Mouse (Mus musculus) hindbrain, embryonic 14.5 days (tissue): ENCODE data around the gene Optc. TPM values are rescaled to one million over a fixed set of nuclear protein-coding genes. Genes with fewer than 3 reads are reported as not detected.

Experiments used
- ATAC-seq: fragments of 200-750 bp; cut with Nextera tagmentation; 2 replicates; pipeline ENCODE4 v1.8.0; 2017; ENCODE audit warnings: moderate number of reproducible peaks, mild to moderate bottlenecking, moderate TSS enrichment, moderate library complexity; ENCODE audit not compliant: low FRiP score
- DNase-seq: peaks from one replicate; pipeline ENCODE4 v3.0.0-alpha.2; 2015; ENCODE audit warnings: low spot score
- H3K27ac ChIP-seq: fragments of 300-500 bp; sonication (generic); 2 replicates; pipeline ENCODE4 v1.5.1; 2014; ENCODE audit warnings: mild to moderate bottlenecking, moderate library complexity
- H3K27me3 ChIP-seq: fragments of 300-500 bp; sonication (generic); 2 replicates; pipeline ENCODE4 v1.6.1; 2014; ENCODE audit warnings: mild to moderate bottlenecking, low read length, mixed read lengths; ENCODE audit not compliant: control insufficient read depth, insufficient read depth
- H3K36me3 ChIP-seq: fragments of 300-500 bp; sonication (generic); replicated peaks from 2 replicates; pipeline ENCODE4 v1.6.1; 2014; ENCODE audit not compliant: control insufficient read depth, insufficient read depth
- H3K4me1 ChIP-seq: fragments of 300-500 bp; sonication (generic); replicated peaks from 2 replicates; pipeline ENCODE4 v1.6.1; 2014; ENCODE audit warnings: antibody characterized with exemption, low read length, mixed read lengths; ENCODE audit not compliant: control insufficient read depth, insufficient read depth
- H3K4me2 ChIP-seq: fragments of 300-500 bp; sonication (generic); replicated peaks from 2 replicates; pipeline ENCODE4 v1.6.1; 2014; ENCODE audit warnings: mild to moderate bottlenecking, moderate library complexity
- H3K4me3 ChIP-seq: fragments of 300-500 bp; sonication (generic); replicated peaks from 2 replicates; pipeline ENCODE4 v1.5.1; 2014; ENCODE audit warnings: mild to moderate bottlenecking, low read length
- H3K9ac ChIP-seq: fragments of 300-500 bp; sonication (generic); 2 replicates; pipeline ENCODE4 v1.6.1; 2014
- H3K9me3 ChIP-seq: fragments of 300-500 bp; sonication (generic); 2 replicates; pipeline ENCODE4 v1.6.1; 2016; ENCODE audit warnings: low read length; ENCODE audit not compliant: control insufficient read depth
- WGBS: fragments of 180-500 bp; shearing (Covaris S2); extraction: QIAGEN DNeasy Blood & Tissue Kit; methylation state at CpG from one replicate; pipeline ENCODE4 v1.1.7; 2014; 5-methylcytosine and 5-hydroxymethylcytosine counted together
- polyA plus RNA-seq: library from polyadenylated mRNA; unstranded; fragments of >200 nt; fragmentation: Nextera tagmentation; extraction: Ambion mirVana; gene quantifications from 2 replicates; pipeline ENCODE4 v1.2.1, GENCODE M21; 2014

The Optc gene
- polyA plus RNA-seq, 1 experiment from 2014 or later = 3.2 TPM

DNA sequence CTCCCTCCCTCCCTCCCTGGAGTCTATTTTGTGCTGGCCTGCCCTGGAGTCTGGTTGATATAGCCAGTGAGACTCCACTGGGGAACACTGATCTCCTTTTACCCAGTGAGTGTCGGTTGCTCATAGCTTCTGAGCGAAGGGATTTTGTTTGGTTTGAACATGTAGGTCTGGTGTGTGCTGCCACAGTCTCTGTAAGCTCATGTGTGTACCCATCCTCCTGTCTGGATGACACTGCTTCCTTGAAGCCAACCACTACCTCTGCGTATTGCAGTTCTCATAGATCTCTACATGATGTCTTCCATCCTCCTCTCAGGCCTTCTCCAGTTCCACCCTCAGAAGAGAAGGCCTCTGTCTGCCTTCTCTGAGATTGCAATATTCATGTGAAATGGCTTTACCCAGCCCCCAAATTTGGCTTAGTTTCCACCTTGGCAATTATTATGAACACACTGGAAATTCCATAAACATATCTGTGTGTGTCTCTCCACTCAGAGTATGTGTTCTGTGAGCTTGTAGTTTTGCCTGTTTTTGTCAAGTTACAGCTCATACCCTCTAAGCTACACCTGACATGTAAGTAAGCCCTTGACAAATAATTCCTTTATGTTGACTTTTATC is 32.8 kb upstream of the Optc start:
- no peak overlapping the region for H3K27ac ChIP-seq
- no peaks in the 10 kb centered on the region for H3K36me3 ChIP-seq
- H3K9me3 ChIP-seq = no peaks in the 10 kb centered on the region
- H3K4me3 ChIP-seq = no peak overlapping the region
- no peaks in the 10 kb centered on the region for H3K4me1 ChIP-seq
- DNase-seq (no peak), ATAC-seq (no peak)
- WGBS = 84% methylated on average over 3 of the region's 3 CpGs
- no peaks in the 10 kb centered on the region for H3K27me3 ChIP-seq
- H3K4me2 ChIP-seq = no peak overlapping the region
- no peak overlapping the region for H3K9ac ChIP-seq

DNA sequence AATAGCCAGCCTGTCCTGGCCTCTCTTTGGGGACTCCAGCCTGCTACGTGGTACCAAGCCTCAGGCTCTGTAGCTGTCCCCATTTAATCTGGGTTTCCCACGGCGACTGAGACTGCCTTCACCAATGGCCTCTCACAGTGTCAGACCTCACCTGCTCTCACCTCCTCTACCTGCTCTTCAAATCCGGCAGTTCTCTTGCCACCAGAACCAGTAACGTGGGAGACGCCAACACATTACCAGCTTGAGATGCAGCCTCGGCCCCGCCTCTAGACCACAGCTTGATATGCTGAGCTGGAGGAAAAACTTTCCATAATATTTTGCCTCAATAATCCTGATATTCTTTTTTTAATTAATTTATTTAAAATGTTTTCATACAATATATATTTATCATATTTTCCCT is 31.9 kb upstream of the Optc start:
- Histone ChIP-seq H3K4me1 (no peaks in the 10 kb centered on the region), H3K27ac (no peak overlapping the region), H3K9ac (no peak overlapping the region), H3K4me2 (no peak overlapping the region), H3K36me3 (no peaks in the 10 kb centered on the region), H3K4me3 (no peak overlapping the region), H3K9me3 (no peaks in the 10 kb centered on the region), H3K27me3 (no peaks in the 10 kb centered on the region)
- DNase-seq = no peak
- no peak for ATAC-seq
- 87% methylated on average over 8 of the region's 8 CpGs for WGBS

DNA sequence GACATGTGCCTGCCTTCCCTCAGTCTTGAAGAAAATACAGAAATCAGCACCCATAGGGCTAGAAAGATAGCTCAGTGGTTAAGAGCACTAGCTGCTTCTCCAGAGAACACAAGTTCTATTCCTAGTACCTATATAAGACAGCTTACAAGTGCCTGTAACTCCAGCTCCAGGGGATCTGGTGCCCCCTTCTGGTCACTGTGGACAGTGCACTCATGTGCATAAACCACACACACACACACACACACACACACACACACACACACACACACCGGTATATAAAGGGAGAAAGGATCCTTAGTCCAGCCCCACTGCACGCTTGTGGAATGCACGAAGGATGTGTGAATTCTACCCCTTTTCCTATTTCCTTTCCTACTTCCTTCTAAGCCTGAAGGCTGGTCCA is 28.4 kb upstream of the Optc start:
- no peaks in the 10 kb centered on the region for H3K27me3 ChIP-seq
- no peaks in the 10 kb centered on the region for H3K36me3 ChIP-seq
- H3K27ac ChIP-seq = no peak overlapping the region
- H3K9me3 ChIP-seq = no peaks in the 10 kb centered on the region
- H3K9ac ChIP-seq = no peak overlapping the region
- H3K4me3 ChIP-seq = no peak overlapping the region
- ATAC-seq (no peak), DNase-seq (no peak)
- H3K4me1 ChIP-seq = 0 out of 2 replicates have a peak, but pooled peaks cover 4% of the 10 kb centered on the region
- 83% methylated on average over 3 of the region's 3 CpGs for whole genome bisulfite sequencing
- no peak overlapping the region for H3K4me2 ChIP-seq

DNA sequence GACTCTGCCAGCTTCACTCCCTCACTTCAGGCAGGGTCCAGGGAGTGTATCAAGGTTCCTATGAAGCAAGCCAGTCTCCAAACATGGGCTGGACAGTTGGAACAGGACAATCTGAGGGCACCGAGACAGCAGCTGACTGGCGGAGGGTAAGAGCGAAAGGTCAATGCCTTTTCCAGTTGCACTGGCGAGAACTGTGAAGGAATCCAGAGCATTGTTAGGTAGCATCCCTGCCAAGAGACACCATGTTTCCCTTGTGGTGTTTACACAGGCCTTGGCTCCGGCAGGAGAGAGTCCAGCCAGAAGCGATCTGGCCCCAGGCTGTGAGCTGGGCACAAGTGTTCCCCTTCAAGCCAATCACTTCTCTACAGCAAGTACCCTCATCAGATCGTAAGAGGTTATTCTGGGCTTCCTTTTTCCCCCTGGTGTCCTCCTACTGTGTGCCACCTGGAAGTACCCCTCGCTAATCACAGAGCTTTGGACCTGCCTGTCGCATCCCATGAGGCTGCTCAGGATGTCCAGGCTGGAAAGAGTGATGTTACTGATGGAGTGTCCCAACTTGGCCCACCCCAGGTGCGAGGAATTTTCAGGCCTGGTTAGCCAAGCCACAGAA is 26.7 kb upstream of the Optc start:
- no peak overlapping the region for H3K4me3 ChIP-seq
- no peaks in the 10 kb centered on the region for H3K36me3 ChIP-seq
- no peak overlapping the region for H3K27ac ChIP-seq
- H3K4me1 ChIP-seq = 0 out of 2 replicates have a peak, but pooled peaks cover 4% of the 10 kb centered on the region
- no peaks in the 10 kb centered on the region for H3K27me3 ChIP-seq
- no peak for ATAC-seq
- no peak overlapping the region for H3K9ac ChIP-seq
- H3K9me3 ChIP-seq = no peaks in the 10 kb centered on the region
- WGBS = 84% methylated on average over 10 of the region's 10 CpGs
- H3K4me2 ChIP-seq = no peak overlapping the region
- DNase-seq = no peak

DNA sequence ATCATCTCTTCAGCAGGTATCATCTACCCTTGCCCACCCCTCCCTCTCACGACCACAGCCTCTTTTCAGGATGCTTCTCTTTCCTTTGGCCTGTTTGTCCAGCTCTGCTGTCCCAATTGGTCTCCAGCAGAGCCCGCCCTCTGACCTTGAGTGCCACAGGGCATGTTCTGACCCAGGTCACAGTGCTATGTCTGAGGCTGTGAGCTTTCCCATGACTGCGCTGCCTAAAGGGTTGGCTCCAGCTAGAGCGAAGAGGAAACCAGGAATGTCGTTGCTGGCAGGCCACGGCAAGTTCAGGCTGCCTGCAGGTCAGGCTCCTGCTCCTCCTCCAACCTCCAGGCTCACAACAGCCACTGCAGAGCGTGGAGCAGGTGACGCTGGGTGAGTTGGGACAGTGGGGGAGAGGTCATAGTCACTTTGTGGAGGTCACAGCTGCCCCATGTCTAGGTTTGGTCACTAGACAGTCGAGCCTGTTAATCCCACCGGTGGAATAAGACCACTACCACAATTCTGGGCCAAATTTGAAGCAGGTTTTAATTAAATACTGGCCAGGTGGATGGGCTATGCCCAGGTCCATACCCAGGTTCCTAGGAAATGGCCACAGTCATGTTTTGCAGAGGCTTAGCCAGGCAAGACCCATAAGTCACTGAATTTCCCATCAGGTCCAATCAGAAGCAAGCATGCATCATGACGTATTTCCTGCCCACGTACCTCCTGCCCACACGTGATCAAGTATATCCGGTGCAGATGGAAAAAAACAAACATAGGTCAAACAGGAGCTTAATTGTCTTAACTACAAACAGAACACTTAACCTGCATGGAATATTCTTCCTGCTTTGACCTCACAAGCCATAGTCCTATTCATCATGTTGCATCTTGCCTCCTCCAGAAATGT is 25.7 kb upstream of the Optc start:
- 72% methylated on average over 14 of the region's 14 CpGs for WGBS
- Histone ChIP-seq H3K4me2 (no peak overlapping the region), H3K9ac (no peak overlapping the region), H3K27me3 (no peaks in the 10 kb centered on the region), H3K4me3 (no peak overlapping the region), H3K36me3 (no peaks in the 10 kb centered on the region), H3K9me3 (no peaks in the 10 kb centered on the region), H3K27ac (no peak overlapping the region), H3K4me1 (0 out of 2 replicates have a peak, but pooled peaks cover 4% of the 10 kb centered on the region)
- DNase-seq (no peak), ATAC-seq (no peak)

DNA sequence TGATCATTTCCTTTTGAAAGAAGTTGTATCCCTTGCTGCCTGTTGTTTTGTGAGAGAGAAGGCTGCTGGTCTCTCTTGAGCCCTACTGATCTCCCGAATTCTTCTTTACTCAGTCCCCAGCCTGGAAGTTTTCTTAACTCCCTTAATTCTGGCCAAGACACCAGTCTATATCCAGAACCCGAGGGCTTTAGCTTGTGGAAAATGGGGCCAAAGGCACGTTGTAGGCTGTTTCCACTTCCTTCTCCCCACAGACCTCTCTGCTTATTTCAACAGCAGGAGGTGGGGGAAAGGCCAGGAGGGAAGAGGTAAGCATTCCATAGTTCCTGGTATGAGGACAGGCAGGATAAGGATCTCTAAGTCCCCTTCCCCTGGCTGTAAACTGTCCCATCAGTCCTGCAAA is 22.2 kb upstream of the Optc start:
- no peak overlapping the region for H3K4me3 ChIP-seq
- no peak overlapping the region for H3K4me2 ChIP-seq
- no peaks in the 10 kb centered on the region; the same call in 1 of the 2 replicates for H3K9me3 ChIP-seq
- H3K27ac ChIP-seq = no peak overlapping the region
- WGBS = 58% methylated on average over 3 of the region's 3 CpGs
- ATAC-seq = no peak
- no peak overlapping the region for H3K9ac ChIP-seq
- no peak for DNase-seq
- no peaks in the 10 kb centered on the region for H3K36me3 ChIP-seq
- no peaks in the 10 kb centered on the region for H3K27me3 ChIP-seq
- H3K4me1 ChIP-seq = 0 out of 2 replicates have a peak, but pooled peaks cover 4% of the 10 kb centered on the region

DNA sequence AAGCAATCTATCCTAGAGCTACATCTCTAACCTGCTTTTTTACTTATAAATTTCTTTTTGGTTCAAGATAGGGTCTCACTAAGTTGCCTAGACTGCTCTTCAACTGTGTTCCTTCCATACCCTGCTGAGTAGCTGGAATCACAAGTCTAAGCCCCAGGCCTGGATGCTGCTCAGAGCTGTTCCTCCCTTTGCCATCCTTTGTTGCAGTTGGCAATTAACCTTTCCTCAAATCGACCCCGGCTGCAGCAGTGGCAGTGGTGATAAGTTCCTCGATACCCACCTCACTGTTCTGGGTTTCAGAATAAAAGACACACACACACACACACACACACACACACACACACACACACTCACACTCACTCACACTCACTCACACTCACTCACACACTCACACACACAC is 17.4 kb upstream of the Optc start:
- Histone ChIP-seq H3K9ac (no peak overlapping the region), H3K4me1 (no peaks in the 10 kb centered on the region), H3K9me3 (no peaks in the 10 kb centered on the region; the same call in 1 of the 2 replicates), H3K4me2 (no peak overlapping the region), H3K36me3 (no peaks in the 10 kb centered on the region), H3K4me3 (no peak overlapping the region), H3K27me3 (no peaks in the 10 kb centered on the region), H3K27ac (no peak overlapping the region)
- 92% methylated on average over 3 of the region's 3 CpGs for WGBS
- DNase-seq = no peak
- no peak for ATAC-seq

DNA sequence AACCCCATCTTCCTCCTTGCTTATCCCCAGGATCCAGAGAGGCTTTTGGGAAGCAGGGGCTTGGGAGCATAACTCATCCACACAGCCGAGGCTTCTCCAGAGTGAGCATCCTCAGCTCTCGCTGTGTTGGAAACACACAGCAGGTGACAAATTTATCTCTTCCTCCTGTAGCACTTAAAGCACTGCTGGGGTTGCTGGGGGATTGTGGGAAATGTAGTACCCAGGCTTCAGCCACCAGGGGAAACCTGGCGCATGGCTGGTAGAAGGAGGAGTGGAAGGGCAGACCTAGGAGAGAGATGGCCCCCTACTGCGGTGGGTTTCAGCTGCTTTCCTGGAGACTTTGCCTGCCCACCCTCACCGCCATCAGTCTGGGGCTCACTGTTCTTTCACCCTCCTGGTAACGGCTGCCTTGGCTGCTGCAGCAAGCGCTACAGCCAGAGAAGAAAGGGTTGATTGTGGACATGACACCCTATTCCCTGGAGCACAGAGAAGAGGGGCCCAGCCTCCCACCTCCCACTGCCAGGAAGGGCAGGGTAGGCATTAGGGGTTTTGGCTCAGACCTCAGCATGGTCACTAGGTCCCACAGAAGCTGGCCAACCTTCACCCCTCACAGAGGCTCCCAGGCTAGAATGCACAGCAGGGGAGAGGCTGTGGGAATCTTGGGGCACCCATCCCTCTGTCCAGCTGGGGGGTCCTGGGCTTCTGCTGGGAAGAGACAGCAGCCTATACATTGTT is 16.5 kb upstream of the Optc start:
- peak overlapping the region; percentile 26; the same call in 1 of the 2 replicates for H3K4me2 ChIP-seq
- H3K36me3 ChIP-seq = no peaks in the 10 kb centered on the region
- no peak overlapping the region for H3K9ac ChIP-seq
- H3K9me3 ChIP-seq = no peaks in the 10 kb centered on the region; the same call in 1 of the 2 replicates
- WGBS = 26% methylated on average over 7 of the region's 7 CpGs
- H3K27ac ChIP-seq = no peak overlapping the region
- peak; percentile 71 for DNase-seq
- ATAC-seq = peak; percentile 50; the same call in 1 of the 2 replicates
- no peaks in the 10 kb centered on the region for H3K4me1 ChIP-seq
- no peak overlapping the region for H3K4me3 ChIP-seq
- no peaks in the 10 kb centered on the region for H3K27me3 ChIP-seq

DNA sequence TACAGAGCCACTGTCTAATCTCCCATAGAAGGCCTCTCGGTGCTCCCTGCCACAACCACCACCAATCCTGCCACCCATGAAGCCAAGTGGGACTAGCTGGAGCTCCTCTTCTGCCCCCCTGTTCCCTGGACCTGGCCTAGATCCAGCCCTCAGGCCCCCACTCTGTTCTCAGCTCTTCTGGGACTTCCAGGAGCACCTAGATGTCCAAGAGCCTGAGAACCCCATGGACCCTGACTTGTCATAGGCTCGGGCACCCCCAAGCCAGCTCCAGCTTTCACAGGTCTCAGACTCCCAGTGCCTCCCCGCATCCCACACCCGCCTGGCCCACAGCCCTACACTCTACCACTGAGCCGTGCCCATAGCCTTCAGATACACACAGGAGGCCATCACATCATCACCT is 15.3 kb upstream of the Optc start:
- H3K9me3 ChIP-seq = no peaks in the 10 kb centered on the region; the same call in 1 of the 2 replicates
- no peaks in the 10 kb centered on the region for H3K36me3 ChIP-seq
- H3K9ac ChIP-seq = no peak overlapping the region
- ATAC-seq (no peak), DNase-seq (no peak)
- no peak overlapping the region for H3K4me3 ChIP-seq
- peaks cover 3% of the 10 kb centered on the region; the same call in 1 of the 2 replicates for H3K4me1 ChIP-seq
- 95% methylated on average over 5 of the region's 5 CpGs for WGBS
- H3K27ac ChIP-seq = no peak overlapping the region
- no peaks in the 10 kb centered on the region for H3K27me3 ChIP-seq
- H3K4me2 ChIP-seq = no peak overlapping the region
